Mouse (Mus musculus): ENCODE measurements at regions not wholly inside any gene's neighbourhood (a gene's known extent, or its start where the extent isn't known, plus 50 kb on each side); places are given as distances from the start of the nearest gene placed in this dataset.

- TF ChIP-seq POLR2A (IDR thresholded peaks at IDR 0.05; ENCODE audit: insufficient read length, low read depth): no peak
- no peak for TF ChIP-seq E2F4 (IDR thresholded peaks at IDR 0.05; ENCODE audit: insufficient read depth)
- TF ChIP-seq USF1 (IDR thresholded peaks at IDR 0.05; ENCODE audit: low read depth): no peak
- no peak for TF ChIP-seq POLR2AphosphoS2 (IDR thresholded peaks at IDR 0.05; ENCODE audit: insufficient read length, low read depth)
- no peak for TF ChIP-seq TCF12 (IDR thresholded peaks at IDR 0.05; ENCODE audit: insufficient read depth, poor library complexity, severe bottlenecking)
- no peak for TF ChIP-seq MAX (IDR thresholded peaks at IDR 0.05; ENCODE audit: low read depth)
- no peak for TF ChIP-seq CEBPB (IDR thresholded peaks at IDR 0.05; ENCODE audit: insufficient read depth, poor library complexity, severe bottlenecking)
- TF ChIP-seq TCF3 (IDR thresholded peaks at IDR 0.05; ENCODE audit: insufficient read length, low read depth): no peak
- no peak for TF ChIP-seq MYOG (IDR thresholded peaks at IDR 0.05; ENCODE audit: control insufficient read depth in 1 of 3, insufficient read depth in 1 of 3, insufficient read length in 2 of 3, low read depth in 2 of 3)
- TF ChIP-seq SRF (IDR thresholded peaks at IDR 0.05; ENCODE audit: control insufficient read depth, insufficient read length, low read depth): no peak
Observed at GRCm38 (mm10) chr3:19385675-19386074, 242.8 kb downstream of the 1700064H15Rik start.
